Mouse (Mus musculus): Measurements from ENCODE around the gene Adam1a. TPM values are rescaled to one million over a fixed set of nuclear protein-coding genes. Genes with fewer than 3 reads are reported as not detected.

Adam1a gene
- polyA plus RNA-seq, 1 experiment from 2014 or later: 0.91 TPM

- no peak overlapping the region for H3K9ac ChIP-seq
- H3K36me3 ChIP-seq: no peaks in the 10 kb centered on the region
- no peak for ATAC-seq (replicated peaks; ENCODE audit: insufficient number of reproducible peaks, insufficient read depth, low FRiP score, low read depth)
- H3K27ac ChIP-seq: no peak overlapping the region
- H3K4me2 ChIP-seq: no peak overlapping the region
- no peak overlapping the region for H3K4me3 ChIP-seq
- WGBS: 71% methylated on average over 1 of the region's 1 CpGs
- H3K9me3 ChIP-seq (replicated peaks): no peaks in the 10 kb centered on the region
- no peaks in the 10 kb centered on the region for H3K4me1 ChIP-seq (replicated peaks)
- no peaks in the 10 kb centered on the region for H3K27me3 ChIP-seq
Observed at GRCm38 (mm10) chr5:121476040-121476439, 69.2 kb downstream of the Adam1a start.

DNA sequence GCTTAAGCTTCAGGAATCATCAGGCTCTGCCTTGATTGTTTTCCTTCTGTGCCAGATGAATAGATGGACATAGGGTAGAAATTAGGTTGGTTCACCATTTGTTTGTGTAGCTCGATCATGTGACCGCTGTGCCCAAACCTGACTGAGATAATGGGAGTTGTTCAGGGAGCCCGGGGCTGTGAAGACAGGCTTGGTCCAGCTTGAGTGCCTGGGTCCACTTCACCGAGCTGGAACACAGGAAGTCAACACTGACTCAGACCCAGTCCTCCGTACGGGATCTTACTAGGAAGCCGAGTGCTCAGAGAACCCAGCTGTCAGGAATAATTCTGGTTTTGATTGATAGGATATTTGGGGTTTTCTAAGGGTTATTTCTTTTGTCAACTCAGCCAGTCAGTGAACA is 70.7 kb downstream of the Adam1a start:
- 71% methylated on average over 7 of the region's 7 CpGs for WGBS

DNA sequence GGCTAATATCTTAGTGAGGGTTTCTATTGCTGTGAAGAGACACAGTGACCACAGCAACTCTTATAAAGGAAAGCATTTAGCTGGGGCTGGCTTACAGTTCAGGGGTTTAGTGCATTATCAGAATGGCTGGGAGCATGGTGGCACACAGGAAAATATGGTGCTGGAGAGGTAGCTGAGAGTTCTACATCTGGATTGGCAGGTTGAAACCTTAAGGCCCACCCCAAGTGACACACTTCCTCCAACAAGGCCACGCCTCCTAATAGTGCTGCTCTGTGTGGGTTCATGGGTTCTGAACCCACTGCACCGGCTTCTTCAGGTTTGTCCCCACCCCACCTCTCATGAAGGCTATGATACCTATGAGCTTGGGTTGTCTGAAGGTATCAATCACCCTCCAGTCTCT is 72.9 kb downstream of the Adam1a start:
- H3K4me1 ChIP-seq (replicated peaks): no peaks in the 10 kb centered on the region
- no peak overlapping the region for H3K4me2 ChIP-seq
- ATAC-seq (replicated peaks; ENCODE audit: insufficient number of reproducible peaks, insufficient read depth, low FRiP score, low read depth): no peak
- H3K4me3 ChIP-seq: no peak overlapping the region
- WGBS: 81% methylated on average over 2 of the region's 2 CpGs
- no peaks in the 10 kb centered on the region for H3K27me3 ChIP-seq
- H3K27ac ChIP-seq: no peak overlapping the region
- H3K36me3 ChIP-seq: no peaks in the 10 kb centered on the region
- no peak overlapping the region for H3K9ac ChIP-seq
- no peaks in the 10 kb centered on the region for H3K9me3 ChIP-seq (replicated peaks)

More for the DNA sequence above, 70.7 kb downstream of the Adam1a start:
- Histone ChIP-seq H3K27ac (no peak overlapping the region), H3K4me3 (no peak overlapping the region), H3K27me3 (no peaks in the 10 kb centered on the region), H3K36me3 (no peaks in the 10 kb centered on the region), H3K4me2 (no peak overlapping the region), H3K4me1 (replicated peaks) (no peaks in the 10 kb centered on the region), H3K9ac (no peak overlapping the region), H3K9me3 (replicated peaks) (no peaks in the 10 kb centered on the region)
- ATAC-seq (replicated peaks; ENCODE audit: insufficient number of reproducible peaks, insufficient read depth, low FRiP score, low read depth): no peak

DNA sequence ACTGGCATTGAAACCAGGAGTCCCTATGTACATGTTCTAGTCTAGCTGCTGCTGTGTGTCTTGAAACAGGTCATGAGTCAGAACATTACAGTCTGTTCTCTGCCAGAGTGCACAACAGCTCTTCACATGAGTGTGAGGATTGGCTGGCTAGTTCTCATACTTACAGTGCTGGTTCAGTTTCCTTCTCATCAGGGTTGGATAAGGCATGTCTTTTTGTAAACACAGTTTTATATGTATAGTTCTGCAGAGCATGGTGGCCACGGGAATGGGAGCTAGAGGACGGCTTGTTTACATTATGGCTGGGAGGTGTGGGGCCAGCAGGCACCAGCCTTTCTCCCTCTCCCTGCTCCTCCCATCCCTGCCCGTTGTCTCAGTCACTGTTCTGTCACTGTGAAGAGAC is 75.7 kb downstream of the Adam1a start:
- Histone ChIP-seq H3K4me3 (no peak overlapping the region), H3K9ac (no peak overlapping the region), H3K4me2 (no peak overlapping the region), H3K9me3 (replicated peaks) (no peaks in the 10 kb centered on the region), H3K27ac (no peak overlapping the region), H3K4me1 (replicated peaks) (no peaks in the 10 kb centered on the region), H3K27me3 (no peaks in the 10 kb centered on the region), H3K36me3 (no peaks in the 10 kb centered on the region)
- ATAC-seq (replicated peaks; ENCODE audit: insufficient number of reproducible peaks, insufficient read depth, low FRiP score, low read depth): no peak
- WGBS: 20% methylated on average over 3 of the region's 3 CpGs

Other genes starting within 250 kb of the Adam1a start
- gene Trafd1, start 159.8 kb downstream of the Adam1a start, polyA plus RNA-seq (2015; fragmentation: Nextera tagmentation; extraction: Ambion mirVana): 64.5 and 89.4 TPM in 2 replicates
- 28.3 and 33.3 TPM in 2 replicates for gene Naa25, start 147.5 kb downstream of the Adam1a start, polyA plus RNA-seq (2015; fragmentation: Nextera tagmentation; extraction: Ambion mirVana)
- 2.7 and 4.3 TPM in 2 replicates for gene Tmem116, start 93.6 kb downstream of the Adam1a start, polyA plus RNA-seq (2015; fragmentation: Nextera tagmentation; extraction: Ambion mirVana)
- gene Erp29, start 93.0 kb downstream of the Adam1a start, polyA plus RNA-seq (2015; fragmentation: Nextera tagmentation; extraction: Ambion mirVana): 110 and 140 TPM in 2 replicates
- 0.05 and 0.11 TPM in 2 replicates for gene Adam1b, start 42.0 kb downstream of the Adam1a start, polyA plus RNA-seq (2015; fragmentation: Nextera tagmentation; extraction: Ambion mirVana)
- 0.18 TPM in 1 of 2 replicates, not detected in the other for gene Gm42878, start within 50 bp of the Adam1a start, polyA plus RNA-seq (2015; fragmentation: Nextera tagmentation; extraction: Ambion mirVana)
- gene Mapkapk5, start 423 bp upstream of the Adam1a start, polyA plus RNA-seq (2015; fragmentation: Nextera tagmentation; extraction: Ambion mirVana): 30.5 and 33.1 TPM in 2 replicates
- gene Aldh2, start 48.3 kb upstream of the Adam1a start, polyA plus RNA-seq (2015; fragmentation: Nextera tagmentation; extraction: Ambion mirVana): 95.0 and 119 TPM in 2 replicates
- 6.0 and 6.1 TPM in 2 replicates for gene Acad12, start 73.5 kb upstream of the Adam1a start, polyA plus RNA-seq (2015; fragmentation: Nextera tagmentation; extraction: Ambion mirVana)
- gene Acad10, start 115.0 kb upstream of the Adam1a start, polyA plus RNA-seq (2015; fragmentation: Nextera tagmentation; extraction: Ambion mirVana): 1.6 and 2.5 TPM in 2 replicates
- 22.7 and 28.5 TPM in 2 replicates for gene Brap, start 115.1 kb upstream of the Adam1a start, polyA plus RNA-seq (2015; fragmentation: Nextera tagmentation; extraction: Ambion mirVana)
- gene Atxn2, start 165.9 kb upstream of the Adam1a start, polyA plus RNA-seq (2015; fragmentation: Nextera tagmentation; extraction: Ambion mirVana): 59.4 and 63.7 TPM in 2 replicates

Data from heart, embryonic 15.5 days (tissue).